Mouse (Mus musculus): Measurements from ENCODE around the gene Ptpra. TPM values are rescaled to one million over a fixed set of nuclear protein-coding genes. Genes with fewer than 3 reads are reported as not detected.

Ptpra gene
- total and polyA plus RNA-seq, 3 experiments: 27.8 to 46.0 (median 44.0) TPM

DNA sequence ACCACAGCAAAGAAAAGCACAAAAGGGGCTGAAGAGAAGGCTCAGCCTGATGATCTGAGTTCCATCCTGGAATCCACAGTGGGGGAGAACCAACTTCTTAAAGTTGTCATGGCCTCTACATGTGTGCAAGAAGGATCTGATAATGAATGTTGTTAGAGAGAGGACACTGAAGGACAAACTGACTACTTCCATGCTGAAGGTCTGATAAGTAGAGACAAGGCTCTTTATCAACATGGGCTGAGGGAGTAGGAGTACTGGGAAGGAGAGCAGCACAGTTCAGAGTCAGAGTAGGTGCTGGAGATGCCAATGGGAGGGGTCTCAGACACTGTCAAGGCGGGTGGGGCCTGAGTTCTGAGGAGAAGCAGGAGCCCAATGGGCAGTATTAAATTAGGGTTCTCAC is 145.5 kb downstream of the Ptpra start:
- Histone ChIP-seq H3K4me1 (ENCODE audit: control insufficient read depth, insufficient read depth, low read length) (no peaks in the 10 kb centered on the region; the same call in 1 of the 2 replicates), H3K9ac (ENCODE audit: low read depth, low read length) (no peak overlapping the region), H3K79me2 (replicated peaks; ENCODE audit: control insufficient read depth, insufficient read depth, low read length) (no peaks in the 10 kb centered on the region), H3K27me3 (ENCODE audit: control insufficient read depth, insufficient read depth, low read length) (no peaks in the 10 kb centered on the region), H3K36me3 (ENCODE audit: control insufficient read depth, insufficient read depth, low read length) (no peaks in the 10 kb centered on the region), H3K4me3 (no peak overlapping the region), H3K27ac (no peak overlapping the region)
- intact Hi-C loops (cut with DNase I): loop anchor here (5.0 kb wide), 1 partner anchor 33 kb away; the partner anchor contains the start of gene Mrps26
- no peak for DNase-seq
- 85% methylated on average over 1 of the region's 1 CpGs for WGBS
- TF ChIP-seq CTCF (IDR thresholded peaks at IDR 0.05) (no peak), POLR2A (IDR thresholded peaks at IDR 0.05; ENCODE audit: insufficient read depth, low read depth, low read length) (no peak), EP300 (IDR thresholded peaks at IDR 0.05; ENCODE audit: insufficient read depth, low read depth, low read length) (no peak)

DNA sequence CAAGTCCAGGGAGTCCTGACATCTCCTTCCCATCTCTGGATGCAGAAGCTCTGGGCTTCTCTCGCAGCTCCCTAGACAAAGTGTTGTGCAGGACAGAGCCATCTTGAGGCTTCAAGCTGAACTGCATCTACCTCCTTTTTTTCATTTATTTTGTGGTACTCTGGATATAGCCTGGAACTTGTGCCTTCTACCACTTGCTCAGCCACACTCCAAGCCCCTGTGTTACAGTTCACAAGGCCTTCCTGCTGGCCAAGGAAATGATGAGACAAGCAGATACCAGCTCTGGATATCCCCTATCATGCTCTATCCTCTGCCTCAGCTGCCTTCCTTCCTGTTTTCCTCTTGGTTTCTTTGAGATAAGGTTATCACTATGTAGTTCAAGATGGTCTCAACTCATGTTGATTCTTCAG is 147.5 kb downstream of the Ptpra start:
- Histone ChIP-seq H3K27ac (no peak overlapping the region), H3K9ac (ENCODE audit: low read depth, low read length) (no peak overlapping the region), H3K36me3 (ENCODE audit: control insufficient read depth, insufficient read depth, low read length) (no peaks in the 10 kb centered on the region), H3K4me3 (no peak overlapping the region), H3K4me1 (ENCODE audit: control insufficient read depth, insufficient read depth, low read length) (no peaks in the 10 kb centered on the region; the same call in 1 of the 2 replicates), H3K27me3 (ENCODE audit: control insufficient read depth, insufficient read depth, low read length) (no peaks in the 10 kb centered on the region), H3K79me2 (replicated peaks; ENCODE audit: control insufficient read depth, insufficient read depth, low read length) (no peaks in the 10 kb centered on the region)
- no peak for DNase-seq
- intact Hi-C loops (cut with DNase I): loop anchor here (5.0 kb wide), 1 partner anchor 35 kb away; the partner anchor contains the start of gene Mrps26
- WGBS: 13% methylated on average over 1 of the region's 1 CpGs
- TF ChIP-seq EP300 (IDR thresholded peaks at IDR 0.05; ENCODE audit: insufficient read depth, low read depth, low read length) (0 out of 2 replicates have a peak, but pooled peaks have one; percentile 28), POLR2A (IDR thresholded peaks at IDR 0.05; ENCODE audit: insufficient read depth, low read depth, low read length) (no peak), CTCF (IDR thresholded peaks at IDR 0.05) (peak; percentile 84)

GRCm38 (mm10) chr2:130598399-130598798 is 148.3 kb downstream of the Ptpra start:
- Histone ChIP-seq H3K79me2 (replicated peaks; ENCODE audit: control insufficient read depth, insufficient read depth, low read length) (no peaks in the 10 kb centered on the region), H3K27me3 (ENCODE audit: control insufficient read depth, insufficient read depth, low read length) (no peaks in the 10 kb centered on the region), H3K27ac (peak overlapping the region; percentile 15; the same call in 1 of the 2 replicates), H3K36me3 (ENCODE audit: control insufficient read depth, insufficient read depth, low read length) (no peaks in the 10 kb centered on the region), H3K4me1 (ENCODE audit: control insufficient read depth, insufficient read depth, low read length) (no peaks in the 10 kb centered on the region; the same call in 1 of the 2 replicates), H3K9ac (ENCODE audit: low read depth, low read length) (no peak overlapping the region), H3K4me3 (no peak overlapping the region)
- no peak for TF ChIP-seq POLR2A (IDR thresholded peaks at IDR 0.05; ENCODE audit: insufficient read depth, low read depth, low read length)
- 39% methylated on average over 3 of the region's 3 CpGs for WGBS
- intact Hi-C loops (cut with DNase I): loop anchor here (5.0 kb wide), 1 partner anchor 36 kb away; the partner anchor contains the start of gene Mrps26
- DNase-seq: no peak

- H3K36me3 ChIP-seq (ENCODE audit: control insufficient read depth, insufficient read depth, low read length): no peaks in the 10 kb centered on the region
- no peaks in the 10 kb centered on the region for H3K27me3 ChIP-seq (ENCODE audit: control insufficient read depth, insufficient read depth, low read length)
- H3K79me2 ChIP-seq (replicated peaks; ENCODE audit: control insufficient read depth, insufficient read depth, low read length): no peaks in the 10 kb centered on the region
- no peak for DNase-seq
- no peak overlapping the region for H3K9ac ChIP-seq (ENCODE audit: low read depth, low read length)
- no peak overlapping the region for H3K27ac ChIP-seq
- no peak overlapping the region for H3K4me3 ChIP-seq
- 82% methylated on average over 4 of the region's 4 CpGs for WGBS
- H3K4me1 ChIP-seq (ENCODE audit: control insufficient read depth, insufficient read depth, low read length): no peaks in the 10 kb centered on the region; the same call in 1 of the 2 replicates
- TF ChIP-seq POLR2A (IDR thresholded peaks at IDR 0.05; ENCODE audit: insufficient read depth, low read depth, low read length): no peak
- no peak for TF ChIP-seq EP300 (IDR thresholded peaks at IDR 0.05; ENCODE audit: insufficient read depth, low read depth, low read length)
- TF ChIP-seq CTCF (IDR thresholded peaks at IDR 0.05): no peak
- intact Hi-C loops (cut with DNase I): no loop called here
Measured at GRCm38 (mm10) chr2:130602195-130602594, 152.1 kb downstream of the Ptpra start.

Small RNAs within 50 kb of the gene (microRNA-seq; reads per million reads assigned to microRNA genes)
- 0 reads per million in 2 experiments for gene Gm23876

Other genes starting within 250 kb of the Ptpra start
- 10 to 100 TPM; 28.7 to 29.7 TPM for gene Nop56, start 175.8 kb upstream of the Ptpra start, total RNA-seq (2021)
- gene Nop56, start 175.8 kb upstream of the Ptpra start, polyA plus RNA-seq (2012; rRNA removed): 27.2 and 47.5 TPM in 2 replicates
- gene Idh3b, start 165.7 kb upstream of the Ptpra start, total RNA-seq (2021): 100 to 1,000 TPM; 709 to 817 TPM
- gene Idh3b, start 165.7 kb upstream of the Ptpra start, polyA plus RNA-seq (2012; rRNA removed): 893 and 1,229 TPM in 2 replicates
- under 1 TPM; 0.37 to 0.41 TPM for gene Ebf4, start 155.1 kb upstream of the Ptpra start, total RNA-seq (2021)
- gene Ebf4, start 155.1 kb upstream of the Ptpra start, polyA plus RNA-seq (2012; rRNA removed): 0.85 and 1.0 TPM in 2 replicates
- 1 to 10 TPM; 1.9 to 3.3 TPM for gene Cpxm1, start 52.7 kb upstream of the Ptpra start, total RNA-seq (2021)
- 8.2 and 9.4 TPM in 2 replicates for gene Cpxm1, start 52.7 kb upstream of the Ptpra start, polyA plus RNA-seq (2012; rRNA removed)
- gene Gm28372, start 45.0 kb upstream of the Ptpra start, total RNA-seq (2021): not detected
- not detected in 2 replicates for gene Gm28372, start 45.0 kb upstream of the Ptpra start, polyA plus RNA-seq (2012; rRNA removed)
- gene 1700020A23Rik, start 45.0 kb upstream of the Ptpra start, total RNA-seq (2021): not detected
- 0.26 TPM in 1 of 2 replicates, not detected in the other for gene 1700020A23Rik, start 45.0 kb upstream of the Ptpra start, polyA plus RNA-seq (2012; rRNA removed)
- not detected for gene Tmem239, start 43.8 kb upstream of the Ptpra start, total RNA-seq (2021)
- not detected in 2 replicates for gene Tmem239, start 43.8 kb upstream of the Ptpra start, polyA plus RNA-seq (2012; rRNA removed)
- gene Vps16, start 25.9 kb upstream of the Ptpra start, total RNA-seq (2021): 10 to 100 TPM; 26.3 to 26.9 TPM
- gene Vps16, start 25.9 kb upstream of the Ptpra start, polyA plus RNA-seq (2012; rRNA removed): 32.9 and 46.7 TPM in 2 replicates
- gene Pced1a, start 25.6 kb upstream of the Ptpra start, total RNA-seq (2021): 1 to 10 TPM; 5.5 TPM
- gene Pced1a, start 25.6 kb upstream of the Ptpra start, polyA plus RNA-seq (2012; rRNA removed): 12.7 and 14.5 TPM in 2 replicates
- 10 to 100 TPM; 57.6 to 72.9 TPM for gene Mrps26, start 113.5 kb downstream of the Ptpra start, total RNA-seq (2021)
- 39.4 and 40.9 TPM in 2 replicates for gene Mrps26, start 113.5 kb downstream of the Ptpra start, polyA plus RNA-seq (2012; rRNA removed)
- not detected for gene Oxt, start 125.9 kb downstream of the Ptpra start, total RNA-seq (2021)
- not detected in 2 replicates for gene Oxt, start 125.9 kb downstream of the Ptpra start, polyA plus RNA-seq (2012; rRNA removed)
- 10 to 100 TPM in 1 of 2 experiments, 1 to 10 TPM in 1; 9.8 to 10.3 TPM for gene Avp, start 132.3 kb downstream of the Ptpra start, total RNA-seq (2021)
- gene Avp, start 132.3 kb downstream of the Ptpra start, polyA plus RNA-seq (2012; rRNA removed): not detected in 2 replicates
- 1 to 10 TPM; 7.5 to 9.0 TPM for gene Fastkd5, start 179.7 kb downstream of the Ptpra start, total RNA-seq (2021)
- 2.2 and 5.1 TPM in 2 replicates for gene Fastkd5, start 179.7 kb downstream of the Ptpra start, polyA plus RNA-seq (2012; rRNA removed)
- gene Ubox5, start 179.8 kb downstream of the Ptpra start, total RNA-seq (2021): 1 to 10 TPM; 3.9 to 5.2 TPM
- 5.0 and 5.6 TPM in 2 replicates for gene Ubox5, start 179.8 kb downstream of the Ptpra start, polyA plus RNA-seq (2012; rRNA removed)
- gene Lzts3, start 192.5 kb downstream of the Ptpra start, total RNA-seq (2021): 1 to 10 TPM; 4.9 to 5.1 TPM
- gene Lzts3, start 192.5 kb downstream of the Ptpra start, polyA plus RNA-seq (2012; rRNA removed): 5.8 and 7.2 TPM in 2 replicates
- 10 to 100 TPM; 71.1 to 96.0 TPM for gene Ddrgk1, start 214.4 kb downstream of the Ptpra start, total RNA-seq (2021)
- gene Ddrgk1, start 214.4 kb downstream of the Ptpra start, polyA plus RNA-seq (2012; rRNA removed): 35.2 and 47.0 TPM in 2 replicates
- 10 to 100 TPM; 14.9 to 16.8 TPM for gene Itpa, start 217.3 kb downstream of the Ptpra start, total RNA-seq (2021)
- gene Itpa, start 217.3 kb downstream of the Ptpra start, polyA plus RNA-seq (2012; rRNA removed): 24.0 and 31.6 TPM in 2 replicates
- gene Slc4a11, start 247.2 kb downstream of the Ptpra start, total RNA-seq (2021): under 1 TPM; 0.10 to 0.14 TPM
- gene Slc4a11, start 247.2 kb downstream of the Ptpra start, polyA plus RNA-seq (2012; rRNA removed): 0.37 and 0.38 TPM in 2 replicates